Mouse (Mus musculus): ENCODE results near the gene Disp1. TPM values are rescaled to one million over a fixed set of nuclear protein-coding genes. Genes with fewer than 3 reads are reported as not detected.
A peak's percentile ranks its signal among the peaks of the same experiment; 100 is the strongest.

The Disp1 gene
- total and polyA plus RNA-seq, 3 experiments, result 7.3 to 10.6 (median 8.4) TPM

GRCm38 (mm10) chr1:183160188-183160587, 61.1 kb downstream of the Disp1 start:
- H3K27me3 ChIP-seq (ENCODE audit: control insufficient read depth, insufficient read depth, low read length), result no peaks in the 10 kb centered on the region
- H3K4me1 ChIP-seq (ENCODE audit: control insufficient read depth, insufficient read depth, low read length), result peaks cover 11% of the 10 kb centered on the region
- no peak overlapping the region for H3K4me3 ChIP-seq
- H3K27ac ChIP-seq, result no peak overlapping the region
- TF ChIP-seq CTCF (IDR thresholded peaks at IDR 0.05) (no peak), POLR2A (IDR thresholded peaks at IDR 0.05; ENCODE audit: insufficient read depth, low read depth, low read length) (no peak), EP300 (IDR thresholded peaks at IDR 0.05; ENCODE audit: insufficient read depth, low read depth, low read length) (no peak)
- intact Hi-C loops (cut with DNase I), result no loop called here
- no peaks in the 10 kb centered on the region for H3K36me3 ChIP-seq (ENCODE audit: control insufficient read depth, insufficient read depth, low read length)
- no peaks in the 10 kb centered on the region for H3K79me2 ChIP-seq (replicated peaks; ENCODE audit: control insufficient read depth, insufficient read depth, low read length)
- H3K9ac ChIP-seq (ENCODE audit: low read depth, low read length), result no peak overlapping the region
- 81% methylated on average over 6 of the region's 6 CpGs for WGBS
- no peak for DNase-seq

DNA sequence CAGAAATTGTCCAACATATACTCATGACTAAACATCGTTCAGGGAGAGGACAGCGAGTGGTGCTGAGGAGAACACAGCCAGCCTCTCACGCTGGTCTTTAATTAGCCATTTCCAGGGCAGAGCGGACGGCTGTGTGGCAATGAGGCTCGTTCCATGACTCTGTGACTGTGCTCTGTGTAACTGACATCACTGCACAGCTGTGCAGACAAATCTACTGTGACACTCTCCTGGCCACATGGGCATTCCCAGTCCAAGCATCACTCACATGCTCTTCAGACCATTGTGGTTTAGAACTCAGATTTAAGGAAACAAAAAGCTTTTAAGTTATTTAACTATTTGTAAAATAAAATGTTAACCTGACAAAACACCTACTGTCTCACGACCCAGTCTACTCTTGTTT, 62.1 kb downstream of the Disp1 start:
- H3K79me2 ChIP-seq (replicated peaks; ENCODE audit: control insufficient read depth, insufficient read depth, low read length), result no peaks in the 10 kb centered on the region
- no peak for TF ChIP-seq POLR2A (IDR thresholded peaks at IDR 0.05; ENCODE audit: insufficient read depth, low read depth, low read length)
- no peak for TF ChIP-seq EP300 (IDR thresholded peaks at IDR 0.05; ENCODE audit: insufficient read depth, low read depth, low read length)
- DNase-seq, result no peak
- H3K36me3 ChIP-seq (ENCODE audit: control insufficient read depth, insufficient read depth, low read length), result no peaks in the 10 kb centered on the region
- 84% methylated on average over 7 of the region's 7 CpGs for WGBS
- no peak overlapping the region for H3K4me3 ChIP-seq
- no peak overlapping the region for H3K9ac ChIP-seq (ENCODE audit: low read depth, low read length)
- intact Hi-C loops (cut with DNase I), result no loop called here
- no peak overlapping the region for H3K27ac ChIP-seq
- H3K27me3 ChIP-seq (ENCODE audit: control insufficient read depth, insufficient read depth, low read length), result no peaks in the 10 kb centered on the region
- H3K4me1 ChIP-seq (ENCODE audit: control insufficient read depth, insufficient read depth, low read length), result peaks cover 11% of the 10 kb centered on the region

GRCm38 (mm10) chr1:183155600-183155999, 65.7 kb downstream of the Disp1 start:
- 46% methylated on average over 5 of the region's 5 CpGs for WGBS
- intact Hi-C loops (cut with DNase I), result no loop called here
- Histone ChIP-seq H3K27me3 (ENCODE audit: control insufficient read depth, insufficient read depth, low read length) (no peaks in the 10 kb centered on the region), H3K4me1 (ENCODE audit: control insufficient read depth, insufficient read depth, low read length) (peaks cover 10% of the 10 kb centered on the region), H3K9ac (ENCODE audit: low read depth, low read length) (no peak overlapping the region), H3K27ac (no peak overlapping the region; the same call in 1 of the 2 replicates), H3K79me2 (replicated peaks; ENCODE audit: control insufficient read depth, insufficient read depth, low read length) (no peaks in the 10 kb centered on the region), H3K36me3 (ENCODE audit: control insufficient read depth, insufficient read depth, low read length) (no peaks in the 10 kb centered on the region), H3K4me3 (no peak overlapping the region)
- peak; percentile 52 to 67 for DNase-seq
- TF ChIP-seq POLR2A (IDR thresholded peaks at IDR 0.05; ENCODE audit: insufficient read depth, low read depth, low read length) (no peak), CTCF (IDR thresholded peaks at IDR 0.05) (no peak), EP300 (IDR thresholded peaks at IDR 0.05; ENCODE audit: insufficient read depth, low read depth, low read length) (no peak)

DNA sequence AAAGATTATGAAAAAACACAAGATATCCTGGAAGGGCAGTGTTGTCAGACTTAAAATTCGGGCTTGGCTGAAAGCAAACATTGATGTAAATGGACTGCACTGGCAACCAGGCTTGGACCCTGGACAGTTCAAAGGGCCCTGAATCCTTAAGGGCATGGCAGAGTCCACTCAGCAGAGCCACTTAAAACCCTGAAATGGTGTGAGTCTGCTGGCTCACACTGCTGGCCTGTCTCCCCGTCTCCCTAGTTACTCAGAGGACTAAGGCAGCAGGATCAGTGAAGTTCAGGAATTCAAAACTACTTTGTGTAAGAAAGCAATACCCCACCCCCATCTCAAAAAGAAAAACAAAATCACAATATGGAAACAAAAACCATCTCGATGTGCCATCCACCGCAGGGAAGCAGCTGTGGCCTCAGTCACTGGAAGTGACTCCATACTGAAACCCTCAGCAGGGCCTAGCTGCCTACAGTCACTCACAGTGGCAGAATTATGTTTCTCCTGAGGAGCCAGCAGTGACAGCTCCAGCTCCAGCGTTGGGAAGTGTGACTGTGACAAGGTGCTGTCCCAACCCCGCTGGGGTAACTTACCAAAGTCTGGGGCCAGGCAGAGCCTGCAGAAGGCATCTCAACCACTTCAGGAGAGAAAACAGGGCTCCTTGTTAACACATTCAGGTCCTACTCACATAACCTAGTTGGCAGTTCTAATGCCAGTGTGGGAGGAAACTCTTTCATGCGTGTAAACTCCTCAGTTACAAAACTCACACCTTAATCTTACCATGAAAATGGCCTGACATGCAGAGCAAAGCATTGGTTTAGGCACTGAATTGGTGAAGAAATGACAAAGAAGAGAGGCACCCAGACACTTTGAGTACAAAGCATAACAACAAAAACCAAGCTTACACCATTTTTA, 66.8 kb downstream of the Disp1 start:
- peaks cover 12% of the 10 kb centered on the region for H3K4me1 ChIP-seq (ENCODE audit: control insufficient read depth, insufficient read depth, low read length)
- no peaks in the 10 kb centered on the region for H3K27me3 ChIP-seq (ENCODE audit: control insufficient read depth, insufficient read depth, low read length)
- no peak overlapping the region for H3K4me3 ChIP-seq
- DNase-seq, result no peak
- TF ChIP-seq POLR2A (IDR thresholded peaks at IDR 0.05; ENCODE audit: insufficient read depth, low read depth, low read length) (no peak), EP300 (IDR thresholded peaks at IDR 0.05; ENCODE audit: insufficient read depth, low read depth, low read length) (no peak), CTCF (IDR thresholded peaks at IDR 0.05) (no peak)
- no peak overlapping the region for H3K27ac ChIP-seq
- 66% methylated on average over 7 of the region's 7 CpGs for WGBS
- intact Hi-C loops (cut with DNase I), result no loop called here
- H3K36me3 ChIP-seq (ENCODE audit: control insufficient read depth, insufficient read depth, low read length), result no peaks in the 10 kb centered on the region
- H3K9ac ChIP-seq (ENCODE audit: low read depth, low read length), result no peak overlapping the region
- H3K79me2 ChIP-seq (replicated peaks; ENCODE audit: control insufficient read depth, insufficient read depth, low read length), result no peaks in the 10 kb centered on the region

GRCm38 (mm10) chr1:183153354-183153753, 68.0 kb downstream of the Disp1 start:
- no peak for TF ChIP-seq POLR2A (IDR thresholded peaks at IDR 0.05; ENCODE audit: insufficient read depth, low read depth, low read length)
- no peak for TF ChIP-seq CTCF (IDR thresholded peaks at IDR 0.05)
- TF ChIP-seq EP300 (IDR thresholded peaks at IDR 0.05; ENCODE audit: insufficient read depth, low read depth, low read length), result no peak
- Histone ChIP-seq H3K4me1 (ENCODE audit: control insufficient read depth, insufficient read depth, low read length) (peaks cover 12% of the 10 kb centered on the region), H3K36me3 (ENCODE audit: control insufficient read depth, insufficient read depth, low read length) (no peaks in the 10 kb centered on the region), H3K79me2 (replicated peaks; ENCODE audit: control insufficient read depth, insufficient read depth, low read length) (no peaks in the 10 kb centered on the region), H3K4me3 (no peak overlapping the region), H3K9ac (ENCODE audit: low read depth, low read length) (no peak overlapping the region), H3K27ac (no peak overlapping the region), H3K27me3 (ENCODE audit: control insufficient read depth, insufficient read depth, low read length) (no peaks in the 10 kb centered on the region)
- 96% methylated on average over 4 of the region's 4 CpGs for WGBS
- no peak for DNase-seq
- intact Hi-C loops (cut with DNase I), result no loop called here

All from heart, adult 2 months (tissue).